Mouse (Mus musculus): Measurements from ENCODE around the gene Tmem208. TPM values are rescaled to one million over a fixed set of nuclear protein-coding genes. Genes with fewer than 3 reads are reported as not detected.
A peak's percentile ranks its signal among the peaks of the same experiment; 100 is the strongest.
"Not testable (repeated sequence)": the region's sequence is repeated elsewhere in the genome, so short reads cannot be mapped to it uniquely, and the experiment has no call there.

Gene Tmem208
- 82.8 and 106 TPM in 2 replicates for total RNA-seq (2014; fragmentation: Nextera tagmentation)
- 37.1 and 64.8 TPM in 2 replicates for total RNA-seq (2017)

- peak; percentile 94 for ATAC-seq (replicated peaks; ENCODE audit: poor library complexity, severe bottlenecking)
Measured at GRCm38 (mm10) chr8:105326141-105326672, at the start of gene Tmem208, which contains the start of gene Lrrc29. Gene Tmem208, plus strand, starts transcription at chr8:105326354. Gene Lrrc29, minus strand, starts transcription at chr8:105326278.

GRCm38 (mm10) chr8:105278911-105279334 is 47.2 kb upstream of the Tmem208 start:
- peak; percentile 61 for ATAC-seq (replicated peaks; ENCODE audit: poor library complexity, severe bottlenecking)

- ATAC-seq (replicated peaks; ENCODE audit: poor library complexity, severe bottlenecking): no peak
Measured at GRCm38 (mm10) chr8:105280567-105280966, 45.6 kb upstream of the Tmem208 start.

GRCm38 (mm10) chr8:105281821-105282220 is 44.3 kb upstream of the Tmem208 start:
- ATAC-seq (replicated peaks; ENCODE audit: poor library complexity, severe bottlenecking): no peak

- no peak for ATAC-seq (replicated peaks; ENCODE audit: poor library complexity, severe bottlenecking)
Measured at GRCm38 (mm10) chr8:105282239-105282638, 43.9 kb upstream of the Tmem208 start.

GRCm38 (mm10) chr8:105283074-105283473 is 43.1 kb upstream of the Tmem208 start:
- peak; percentile 71 for ATAC-seq (replicated peaks; ENCODE audit: poor library complexity, severe bottlenecking)

- no peak for ATAC-seq (replicated peaks; ENCODE audit: poor library complexity, severe bottlenecking)
Measured at GRCm38 (mm10) chr8:105285514-105285913, 40.6 kb upstream of the Tmem208 start.

GRCm38 (mm10) chr8:105286907-105287306 is 39.2 kb upstream of the Tmem208 start:
- no peak for ATAC-seq (replicated peaks; ENCODE audit: poor library complexity, severe bottlenecking)

- ATAC-seq (replicated peaks; ENCODE audit: poor library complexity, severe bottlenecking): no peak
Measured at GRCm38 (mm10) chr8:105288231-105288630, 37.9 kb upstream of the Tmem208 start.

GRCm38 (mm10) chr8:105288958-105289732 is 37.0 kb upstream of the Tmem208 start:
- ATAC-seq (replicated peaks; ENCODE audit: poor library complexity, severe bottlenecking): peak; percentile 78

- peak; percentile 18 for ATAC-seq (replicated peaks; ENCODE audit: poor library complexity, severe bottlenecking)
Measured at GRCm38 (mm10) chr8:105289805-105290460, 36.2 kb upstream of the Tmem208 start, which contains the start of gene 4931428F04Rik. Gene 4931428F04Rik, minus strand, starts transcription at chr8:105289864.

GRCm38 (mm10) chr8:105290554-105291314 is 35.4 kb upstream of the Tmem208 start:
- peak; percentile 51 for ATAC-seq (replicated peaks; ENCODE audit: poor library complexity, severe bottlenecking)

GRCm38 (mm10) chr8:105291364-105291763 is 34.8 kb upstream of the Tmem208 start:
- not testable (repeated sequence) for ATAC-seq (replicated peaks; ENCODE audit: poor library complexity, severe bottlenecking)

- ATAC-seq (replicated peaks; ENCODE audit: poor library complexity, severe bottlenecking): not testable (repeated sequence)
Measured at GRCm38 (mm10) chr8:105291802-105292201, 34.4 kb upstream of the Tmem208 start.

- ATAC-seq (replicated peaks; ENCODE audit: poor library complexity, severe bottlenecking): no peak
Measured at GRCm38 (mm10) chr8:105292471-105292870, 33.7 kb upstream of the Tmem208 start.

GRCm38 (mm10) chr8:105293405-105293804 is 32.7 kb upstream of the Tmem208 start:
- ATAC-seq (replicated peaks; ENCODE audit: poor library complexity, severe bottlenecking): no peak

- ATAC-seq (replicated peaks; ENCODE audit: poor library complexity, severe bottlenecking): no peak
Measured at GRCm38 (mm10) chr8:105294776-105295175, 31.4 kb upstream of the Tmem208 start.

GRCm38 (mm10) chr8:105295256-105295655 is 30.9 kb upstream of the Tmem208 start:
- no peak for ATAC-seq (replicated peaks; ENCODE audit: poor library complexity, severe bottlenecking)

- 0 out of 2 replicates have a peak, but pooled peaks have one; percentile 10 for ATAC-seq (replicated peaks; ENCODE audit: poor library complexity, severe bottlenecking)
Measured at GRCm38 (mm10) chr8:105295895-105296573, 30.1 kb upstream of the Tmem208 start, which contains the start of gene Exoc3l. Gene Exoc3l, minus strand, starts transcription at chr8:105296101.

Measured in granulocyte monocyte progenitor cell, adult 5-6 weeks (primary cell).